Mouse (Mus musculus) bone marrow macrophage, adult 2 months (primary cell): ENCODE data around the gene Gm17334.

ENCODE experiments used
- CTCF ChIP-seq: IDR thresholded peaks from 2 replicates; pipeline ENCODE4 v1.5.1; 2012; ENCODE audit warnings: low read depth, mild to moderate bottlenecking, low read length, moderate library complexity
- POLR2A ChIP-seq: IDR thresholded peaks from 2 replicates; pipeline ENCODE4 v1.6.1; 2012; ENCODE audit warnings: mild to moderate bottlenecking, low read depth, low read length, borderline replicate concordance

DNA sequence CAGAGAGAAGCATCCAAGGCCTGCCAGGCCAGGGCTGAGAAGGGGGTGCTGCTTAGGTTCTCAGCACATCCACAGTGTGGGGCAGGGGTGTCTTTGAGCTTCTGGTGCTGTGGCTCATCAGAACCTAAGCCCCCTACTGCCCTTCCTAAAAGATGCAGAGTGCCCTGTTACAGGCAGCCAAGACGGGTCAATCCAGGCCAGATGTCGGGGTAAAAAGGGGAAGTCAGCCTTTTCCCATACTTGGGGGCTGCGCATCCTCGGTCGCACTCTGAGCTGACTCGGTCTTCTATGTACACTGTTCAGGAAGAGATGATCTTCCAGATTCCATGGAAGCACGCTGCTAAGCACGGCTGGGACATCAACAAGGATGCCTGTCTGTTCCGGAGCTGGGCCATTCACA is 451 bp downstream of the Gm17334 start:
- TF ChIP-seq POLR2A: no peak
- no peak for TF ChIP-seq CTCF
